Mouse (Mus musculus): ENCODE data around the gene Ccdc174.

DNA sequence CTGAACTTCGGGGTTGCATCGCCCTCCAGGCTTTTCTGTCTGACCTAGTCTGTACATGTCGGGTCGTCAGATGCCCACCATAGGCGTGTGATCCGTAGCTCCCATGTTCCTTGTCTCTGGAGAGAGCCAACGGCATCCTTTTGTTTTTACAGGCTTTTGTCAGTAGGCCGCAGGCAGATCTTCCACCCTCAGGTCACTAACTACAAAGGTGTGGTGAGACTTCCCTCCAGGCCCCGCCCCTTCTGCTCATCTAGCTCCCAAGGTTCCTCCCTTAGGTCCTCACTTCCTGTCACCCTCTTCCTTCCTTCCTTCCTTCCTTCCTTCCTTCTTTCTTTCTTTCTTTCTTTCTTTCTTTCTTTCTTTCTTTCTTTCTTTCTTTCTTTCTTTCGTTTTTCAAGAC, 36.2 kb downstream of the Ccdc174 start:
- TF ChIP-seq CTCF (IDR thresholded peaks at IDR 0.05; ENCODE audit: low read depth, low read length) (no peak), TAL1 (conservative IDR thresholded peaks at IDR 0.05; ENCODE audit: low read depth, low read length) (no peak), GATA1 (IDR thresholded peaks at IDR 0.05; ENCODE audit: borderline replicate concordance, low read length) (no peak), POLR2AphosphoS5 (IDR thresholded peaks at IDR 0.05; ENCODE audit: insufficient replicate concordance, low read depth, low read length) (no peak), GATA2 (IDR thresholded peaks at IDR 0.05; ENCODE audit: borderline replicate concordance, low read depth, low read length) (no peak)
